Mouse (Mus musculus) adrenal gland, adult 18-20 months (tissue): ENCODE measurements around the gene Slc25a11. TPM values are rescaled to one million over a fixed set of nuclear protein-coding genes. Genes with fewer than 3 reads are reported as not detected.

Experiments used
- total RNA-seq, 2 experiments: library from RNA; stranded (reverse); gene quantifications; 1 replicate in 1 of 2; 2 replicates in 1 of 2; pipeline ENCODE4 v1.2.3; 2021

The Slc25a11 gene
- total RNA-seq, 2 experiments from 2014 or later: 131 to 138 TPM

Other genes with a start within 250 kb of the Slc25a11 start
- gene Pelp1, start 237.4 kb downstream of the Slc25a11 start, total RNA-seq: 10 to 100 TPM; 17.3 to 21.3 TPM
- 10 to 100 TPM; 21.4 to 25.4 TPM for gene Arrb2, start 214.8 kb downstream of the Slc25a11 start, total RNA-seq
- gene Med11, start 195.6 kb downstream of the Slc25a11 start, total RNA-seq: 10 to 100 TPM; 17.0 to 18.0 TPM
- 1 to 10 TPM; 2.8 to 2.9 TPM for gene Zmynd15, start 188.0 kb downstream of the Slc25a11 start, total RNA-seq
- 10 to 100 TPM; 11.3 to 18.3 TPM for gene Cxcl16, start 187.5 kb downstream of the Slc25a11 start, total RNA-seq
- gene Tm4sf5, start 142.2 kb downstream of the Slc25a11 start, total RNA-seq: not detected
- not detected for gene Vmo1, start 132.9 kb downstream of the Slc25a11 start, total RNA-seq
- not detected for gene Gltpd2, start 128.3 kb downstream of the Slc25a11 start, total RNA-seq
- gene Psmb6, start 122.1 kb downstream of the Slc25a11 start, total RNA-seq: 100 to 1,000 TPM; 271 to 281 TPM
- gene Gm40193, start 114.5 kb downstream of the Slc25a11 start, total RNA-seq: not detected
- gene Pld2, start 107.4 kb downstream of the Slc25a11 start, total RNA-seq: 1 to 10 TPM; 6.8 to 8.2 TPM
- gene Mink1, start 84.6 kb downstream of the Slc25a11 start, total RNA-seq: 10 to 100 TPM; 45.8 to 49.6 TPM
- not detected for gene 4930544D05Rik, start 31.6 kb downstream of the Slc25a11 start, total RNA-seq
- under 1 TPM in 1 of 2 experiments, not detected in 1; 0.38 TPM for gene Chrne, start 28.3 kb downstream of the Slc25a11 start, total RNA-seq
- under 1 TPM in 1 of 2 experiments, not detected in 1; 0.22 TPM for gene Gp1ba, start 8.4 kb downstream of the Slc25a11 start, total RNA-seq
- 10 to 100 TPM; 72.6 to 80.7 TPM for gene Rnf167, start 244 bp downstream of the Slc25a11 start, total RNA-seq
- 100 to 1,000 TPM; 619 to 923 TPM for gene Pfn1, start 7.2 kb upstream of the Slc25a11 start, total RNA-seq
- 10 to 100 TPM; 29.0 to 44.2 TPM for gene Eno3, start 9.7 kb upstream of the Slc25a11 start, total RNA-seq
- 10 to 100 TPM; 70.4 to 91.3 TPM for gene Spag7, start 21.9 kb upstream of the Slc25a11 start, total RNA-seq
- gene Camta2, start 40.6 kb upstream of the Slc25a11 start, total RNA-seq: 10 to 100 TPM; 43.7 to 54.7 TPM
- gene Inca1, start 52.7 kb upstream of the Slc25a11 start, total RNA-seq: 10 to 100 TPM in 1 of 2 experiments, 1 to 10 TPM in 1; 6.8 to 14.0 TPM
- gene Kif1c, start 53.1 kb upstream of the Slc25a11 start, total RNA-seq: 100 to 1,000 TPM; 153 to 212 TPM
- gene Zfp3, start 116.7 kb upstream of the Slc25a11 start, total RNA-seq: 1 to 10 TPM; 9.2 to 9.5 TPM
- 1 to 10 TPM; 1.1 to 1.9 TPM for gene Scimp, start 165.1 kb upstream of the Slc25a11 start, total RNA-seq
- gene Rabep1, start 197.3 kb upstream of the Slc25a11 start, total RNA-seq: 100 to 1,000 TPM; 125 to 136 TPM